Mouse (Mus musculus): ENCODE measurements around the gene Myg1. TPM values are rescaled to one million over a fixed set of nuclear protein-coding genes. Genes with fewer than 3 reads are reported as not detected.

Gene Myg1
- polyA plus RNA-seq, 1 experiment from 2014 or later = 66.8 TPM

DNA sequence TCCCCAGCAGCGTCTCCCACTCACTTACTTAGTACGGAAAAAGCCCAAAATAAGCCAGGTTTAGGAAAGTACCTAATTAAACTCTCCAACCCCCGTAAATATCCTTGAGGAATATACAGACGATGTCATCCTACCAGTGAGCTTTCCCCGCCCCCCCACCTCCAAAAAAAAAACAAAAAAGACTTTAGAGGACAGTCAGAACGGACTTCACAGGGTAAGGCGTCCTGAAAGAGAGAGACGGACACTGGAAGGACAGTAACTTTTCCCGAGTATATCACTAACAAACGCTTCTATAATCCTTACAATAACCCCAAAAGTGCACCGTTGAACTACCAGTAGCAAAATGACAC is 19.4 kb downstream of the Myg1 start:
- H3K4me3 ChIP-seq = peak overlapping the region; percentile 86
- peak overlapping the region; percentile 90 for H3K9ac ChIP-seq
- peaks cover 27% of the 10 kb centered on the region for H3K36me3 ChIP-seq
- peak; percentile 38 for ATAC-seq
- H3K4me2 ChIP-seq = peak overlapping the region; percentile 85
- peak overlapping the region; percentile 42; the same call in 1 of the 2 replicates for H3K27ac ChIP-seq
- H3K9me3 ChIP-seq (replicated peaks) = no peaks in the 10 kb centered on the region
- peaks cover 28% of the 10 kb centered on the region for H3K27me3 ChIP-seq (replicated peaks)
- WGBS (ENCODE audit: insufficient replicate concordance) = 12% methylated on average over 11 of the region's 11 CpGs
- peaks cover 32% of the 10 kb centered on the region for H3K4me1 ChIP-seq

DNA sequence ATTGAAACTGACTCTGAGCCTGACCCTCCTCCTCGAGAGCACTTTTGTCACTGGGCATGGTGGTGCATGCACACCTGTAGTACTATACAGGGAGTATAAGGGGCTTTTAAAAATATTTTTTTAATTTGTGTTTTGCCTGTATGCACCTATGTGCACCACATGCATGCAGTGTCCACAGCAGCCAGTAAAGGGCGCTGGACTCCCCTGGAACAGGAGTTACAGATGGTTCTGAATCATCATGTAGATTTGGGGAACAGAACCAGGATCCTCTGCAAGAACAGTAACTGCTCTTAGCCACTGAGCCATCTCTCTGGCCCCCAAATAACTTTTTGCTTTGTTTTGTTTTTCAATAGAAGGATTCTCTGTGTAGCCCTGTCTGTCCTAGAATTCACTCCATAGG is 20.7 kb downstream of the Myg1 start:
- Histone ChIP-seq H3K4me1 (peaks cover 40% of the 10 kb centered on the region), H3K4me3 (no peak overlapping the region), H3K9ac (no peak overlapping the region), H3K4me2 (no peak overlapping the region), H3K27me3 (replicated peaks) (peaks cover 40% of the 10 kb centered on the region), H3K27ac (no peak overlapping the region), H3K9me3 (replicated peaks) (no peaks in the 10 kb centered on the region), H3K36me3 (peaks cover 15% of the 10 kb centered on the region)
- WGBS (ENCODE audit: insufficient replicate concordance) = 49% methylated on average over 2 of the region's 2 CpGs
- ATAC-seq = no peak

DNA sequence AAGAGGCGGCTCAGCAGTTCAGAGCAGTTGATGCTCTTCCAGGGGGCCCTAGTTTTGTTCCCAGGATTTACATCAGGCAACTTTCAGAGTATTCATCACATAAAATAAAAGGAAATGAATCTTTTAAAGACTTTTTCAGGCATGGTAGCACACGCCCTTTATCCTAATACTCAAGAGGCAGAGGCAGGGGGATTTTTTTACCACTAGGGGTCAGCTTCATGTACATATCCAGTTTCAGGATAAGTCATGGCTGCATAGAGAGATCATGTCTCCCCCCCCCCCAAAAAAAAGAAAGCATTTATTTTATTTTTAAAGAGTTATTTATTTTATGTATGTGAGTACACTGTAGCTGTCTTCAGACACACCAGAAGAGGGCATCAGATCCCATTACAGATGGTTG is 22.5 kb downstream of the Myg1 start:
- Histone ChIP-seq H3K4me2 (no peak overlapping the region), H3K9me3 (replicated peaks) (no peaks in the 10 kb centered on the region), H3K4me3 (no peak overlapping the region), H3K36me3 (peaks cover under 1% of the 10 kb centered on the region; the same call in 1 of the 2 replicates), H3K4me1 (peaks cover 47% of the 10 kb centered on the region), H3K27me3 (replicated peaks) (peaks cover 58% of the 10 kb centered on the region), H3K27ac (no peak overlapping the region), H3K9ac (no peak overlapping the region)
- no peak for ATAC-seq
- 65% methylated on average over 2 of the region's 2 CpGs for WGBS (ENCODE audit: insufficient replicate concordance)

DNA sequence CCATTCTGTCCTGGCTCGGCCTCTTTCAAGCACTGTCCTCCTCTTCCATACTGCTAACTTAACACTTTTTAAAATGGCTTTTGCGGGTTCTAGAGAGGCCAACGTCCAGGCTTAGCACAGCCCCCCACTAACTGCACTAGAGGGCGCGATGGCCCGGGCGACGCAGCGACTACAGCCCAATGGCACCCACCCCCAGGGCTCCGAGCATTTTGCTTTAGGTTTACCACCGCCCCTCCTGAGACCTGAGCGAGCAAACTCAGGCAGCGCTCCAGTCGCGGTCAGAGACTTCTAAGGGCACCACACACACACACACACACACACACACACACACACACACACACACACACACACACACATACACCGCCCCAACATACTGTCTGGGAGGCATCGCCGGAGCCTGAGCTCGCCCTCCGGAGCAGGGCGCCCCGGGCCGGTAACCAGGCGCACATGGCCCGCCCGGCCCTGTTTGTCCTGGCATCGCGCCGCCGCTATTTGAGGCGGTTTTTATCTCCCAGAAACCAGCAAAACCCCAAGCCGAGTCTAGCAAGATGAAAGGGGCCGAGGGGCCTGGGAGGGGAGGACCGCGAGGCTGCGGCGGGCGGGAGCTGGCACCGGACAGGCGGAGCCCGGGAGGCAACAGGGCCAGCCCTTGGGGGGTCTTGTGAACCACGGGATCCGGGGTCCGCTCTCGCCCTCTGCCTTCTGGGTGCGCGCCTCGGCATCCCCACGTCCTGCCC is 23.8 kb downstream of the Myg1 start:
- peak overlapping the region; percentile 56 for H3K4me3 ChIP-seq
- peak overlapping the region; percentile 62 for H3K9ac ChIP-seq
- peaks cover 36% of the 10 kb centered on the region for H3K4me1 ChIP-seq
- ATAC-seq = 0 out of 2 replicates have a peak, but pooled peaks have one; percentile 2
- H3K27me3 ChIP-seq (replicated peaks) = peaks cover 72% of the 10 kb centered on the region
- no peaks in the 10 kb centered on the region for H3K36me3 ChIP-seq
- under 1% methylated on average over 49 of the region's 49 CpGs for WGBS (ENCODE audit: insufficient replicate concordance)
- peak overlapping the region; percentile 17; the same call in 1 of the 2 replicates for H3K27ac ChIP-seq
- H3K9me3 ChIP-seq (replicated peaks) = no peaks in the 10 kb centered on the region
- peak overlapping the region; percentile 86 for H3K4me2 ChIP-seq

DNA sequence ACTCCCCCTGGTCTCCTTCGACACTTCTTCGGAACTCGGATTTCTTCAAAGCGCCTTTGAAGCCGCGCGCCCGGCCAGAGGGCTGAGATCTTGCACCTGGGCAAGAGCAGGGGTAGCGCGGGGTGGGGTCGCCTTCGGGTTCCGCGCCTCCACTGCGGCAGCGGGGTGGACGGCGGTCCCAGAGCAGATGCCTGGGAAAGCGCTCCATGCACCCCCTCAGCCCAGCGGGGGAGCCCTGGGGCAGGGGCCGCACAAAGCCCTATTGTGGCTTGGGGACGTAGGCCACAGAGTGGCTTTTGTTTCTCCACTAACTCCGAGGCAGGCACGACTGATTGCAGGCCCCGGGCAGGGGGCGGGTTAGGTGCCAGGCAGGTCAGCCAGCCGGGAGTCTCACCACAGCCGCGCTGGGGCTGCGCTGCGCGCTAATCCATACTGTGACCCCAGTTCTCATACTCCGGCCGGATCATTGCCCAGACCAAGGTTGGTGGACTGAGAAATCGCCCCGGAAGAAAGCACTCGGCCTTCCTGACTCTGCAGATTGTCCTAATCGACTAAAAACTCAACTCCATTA is 24.4 kb downstream of the Myg1 start:
- H3K4me2 ChIP-seq = peak overlapping the region; percentile 86
- 1% methylated on average over 38 of the region's 38 CpGs for WGBS (ENCODE audit: insufficient replicate concordance)
- peak; percentile 19; the same call in 1 of the 2 replicates for ATAC-seq
- H3K27ac ChIP-seq = peak overlapping the region; percentile 17
- no peaks in the 10 kb centered on the region for H3K36me3 ChIP-seq
- peak overlapping the region; percentile 62 for H3K9ac ChIP-seq
- peak overlapping the region; percentile 56 for H3K4me3 ChIP-seq
- H3K27me3 ChIP-seq (replicated peaks) = peaks cover 77% of the 10 kb centered on the region
- H3K9me3 ChIP-seq (replicated peaks) = no peaks in the 10 kb centered on the region
- H3K4me1 ChIP-seq = peaks cover 36% of the 10 kb centered on the region

DNA sequence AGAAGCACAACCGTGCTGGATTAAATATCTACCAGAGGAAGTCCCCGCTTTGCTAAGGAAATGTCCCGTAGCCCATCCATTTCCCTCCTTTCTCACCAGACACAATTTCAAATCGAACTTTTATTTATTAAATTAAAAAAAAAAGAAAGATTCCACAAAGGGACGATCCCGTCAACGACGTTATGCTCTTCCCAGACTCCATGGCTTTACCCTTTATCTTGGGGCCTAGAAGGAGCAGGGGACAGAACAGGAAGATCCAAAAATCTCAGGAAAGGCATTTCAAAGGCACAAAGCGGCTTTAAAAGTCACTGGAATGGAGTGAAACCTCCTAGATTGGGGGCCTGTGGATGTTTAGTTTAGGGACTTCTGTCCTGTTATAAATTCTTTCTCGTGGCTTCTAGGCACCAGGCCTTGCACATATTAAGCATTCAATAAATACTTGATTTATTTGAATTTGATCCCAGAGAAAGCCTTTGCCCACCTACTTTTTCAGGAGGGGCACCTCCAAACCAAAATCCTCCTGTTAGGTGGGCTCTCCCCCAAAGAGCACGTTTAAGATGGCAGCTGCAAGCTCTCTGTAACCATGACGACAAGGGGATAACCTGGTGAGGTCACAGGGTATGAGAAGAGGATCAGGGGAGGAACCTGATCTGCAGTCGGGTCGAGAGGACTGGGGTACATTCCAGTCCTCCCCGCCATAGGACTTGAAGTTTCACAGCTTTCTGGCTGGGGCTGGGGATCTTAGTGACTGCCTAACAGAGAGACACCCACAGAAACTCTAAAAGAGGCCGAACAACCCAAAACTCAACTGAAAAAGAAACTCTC is 25.2 kb downstream of the Myg1 start:
- WGBS (ENCODE audit: insufficient replicate concordance) = 33% methylated on average over 16 of the region's 16 CpGs
- H3K4me1 ChIP-seq = peaks cover 31% of the 10 kb centered on the region
- no peak overlapping the region for H3K4me3 ChIP-seq
- ATAC-seq = no peak
- no peaks in the 10 kb centered on the region for H3K36me3 ChIP-seq
- H3K9ac ChIP-seq = peak overlapping the region; percentile 62
- no peak overlapping the region for H3K27ac ChIP-seq
- H3K9me3 ChIP-seq (replicated peaks) = no peaks in the 10 kb centered on the region
- H3K4me2 ChIP-seq = peak overlapping the region; percentile 86
- peaks cover 84% of the 10 kb centered on the region for H3K27me3 ChIP-seq (replicated peaks)

DNA sequence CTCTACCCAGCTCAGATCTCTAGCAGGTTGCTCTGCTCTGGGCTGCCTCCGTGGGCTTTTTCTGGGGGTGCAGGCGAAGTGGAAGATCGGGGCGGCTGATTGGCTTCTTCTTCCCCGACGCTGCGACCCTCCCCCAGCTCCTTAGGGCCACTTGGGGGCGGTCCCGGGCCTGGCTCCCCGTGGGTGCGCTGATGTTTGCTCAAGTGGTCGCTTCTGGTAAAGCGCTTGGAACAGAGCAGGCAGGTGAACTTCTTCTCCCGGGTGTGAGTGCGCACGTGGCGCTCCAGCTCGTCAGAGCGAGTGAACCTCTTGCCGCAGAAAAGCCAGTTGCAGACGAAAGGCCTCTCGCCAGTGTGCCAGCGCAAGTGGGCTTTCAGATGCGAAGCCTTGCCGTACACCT is 26.6 kb downstream of the Myg1 start:
- no peak overlapping the region for H3K9ac ChIP-seq
- H3K27ac ChIP-seq = no peak overlapping the region
- ATAC-seq = no peak
- no peak overlapping the region for H3K4me3 ChIP-seq
- peak overlapping the region; percentile 40 for H3K4me2 ChIP-seq
- peaks cover 94% of the 10 kb centered on the region for H3K27me3 ChIP-seq (replicated peaks)
- peaks cover 35% of the 10 kb centered on the region for H3K4me1 ChIP-seq
- no peaks in the 10 kb centered on the region for H3K36me3 ChIP-seq
- 2% methylated on average over 25 of the region's 25 CpGs for WGBS (ENCODE audit: insufficient replicate concordance)
- H3K9me3 ChIP-seq (replicated peaks) = no peaks in the 10 kb centered on the region

DNA sequence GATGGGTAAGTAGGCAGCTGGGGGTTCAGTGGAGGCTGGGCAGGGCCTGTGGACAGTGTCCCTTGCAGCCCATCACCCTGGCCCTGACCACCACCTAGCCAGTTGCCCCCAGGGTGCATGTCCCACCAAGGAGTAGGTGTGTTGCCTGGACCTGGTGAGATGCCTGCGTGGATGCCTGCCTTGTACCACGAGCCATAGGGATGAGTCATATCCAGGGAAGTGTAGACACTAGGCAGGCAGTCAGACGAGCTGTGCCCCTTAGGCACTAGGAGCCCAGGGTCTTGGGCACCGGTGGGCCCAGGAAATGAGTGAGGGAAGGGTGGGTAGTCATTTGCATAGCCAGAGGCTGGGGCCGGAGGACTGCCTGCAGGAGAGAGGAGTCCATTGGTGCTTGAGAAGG is 27.3 kb downstream of the Myg1 start:
- Histone ChIP-seq H3K27me3 (replicated peaks) (peaks cover 96% of the 10 kb centered on the region), H3K4me2 (no peak overlapping the region), H3K27ac (no peak overlapping the region), H3K36me3 (no peaks in the 10 kb centered on the region), H3K4me3 (no peak overlapping the region), H3K4me1 (peaks cover 35% of the 10 kb centered on the region), H3K9me3 (replicated peaks) (no peaks in the 10 kb centered on the region), H3K9ac (no peak overlapping the region)
- no peak for ATAC-seq
- WGBS (ENCODE audit: insufficient replicate concordance) = 33% methylated on average over 5 of the region's 5 CpGs

DNA sequence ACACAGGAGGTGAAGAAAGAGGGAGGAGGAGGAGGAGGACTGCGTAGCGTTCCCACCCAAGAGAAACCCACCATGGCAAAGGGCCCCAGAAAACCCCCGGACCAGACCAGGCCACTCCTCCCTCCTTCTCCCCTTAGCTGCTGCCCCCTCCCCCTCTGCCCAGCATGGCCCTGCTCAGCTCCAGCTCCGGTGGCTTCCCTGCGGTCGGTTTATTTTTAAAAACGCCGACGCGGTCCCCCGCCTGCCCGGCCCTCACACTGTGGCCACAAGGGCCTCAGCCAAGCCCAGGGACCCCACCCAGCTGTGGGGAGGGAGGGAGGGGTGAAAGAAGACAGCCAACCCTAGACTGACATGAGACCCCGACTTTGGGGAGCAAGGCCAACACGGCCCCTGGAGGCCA is 31.1 kb downstream of the Myg1 start:
- Histone ChIP-seq H3K4me1 (peaks cover 31% of the 10 kb centered on the region), H3K9ac (peak overlapping the region; percentile 15; the same call in 1 of the 2 replicates), H3K9me3 (replicated peaks) (no peaks in the 10 kb centered on the region), H3K27me3 (replicated peaks) (peaks cover 97% of the 10 kb centered on the region), H3K27ac (no peak overlapping the region), H3K36me3 (no peaks in the 10 kb centered on the region), H3K4me3 (no peak overlapping the region), H3K4me2 (peak overlapping the region; percentile 49)
- WGBS (ENCODE audit: insufficient replicate concordance) = 13% methylated on average over 14 of the region's 14 CpGs
- ATAC-seq = no peak

DNA sequence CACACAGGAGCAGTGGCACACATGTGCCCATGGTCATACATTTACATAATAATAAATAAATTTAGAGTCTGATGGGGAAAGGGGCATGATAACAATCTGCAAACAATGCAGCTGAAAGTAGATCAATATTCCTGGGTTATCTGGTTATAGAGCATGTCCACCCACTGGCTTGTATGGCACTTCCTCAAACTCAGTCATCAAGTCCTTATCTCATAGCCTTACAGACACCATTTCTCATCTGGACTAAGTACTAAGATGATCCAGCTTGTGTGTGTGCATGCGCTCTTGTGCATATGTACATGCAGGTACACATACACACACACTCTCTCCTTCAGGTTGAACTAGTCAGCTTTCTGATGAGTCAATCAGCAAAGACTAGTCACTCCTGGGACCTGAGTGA is 33.2 kb downstream of the Myg1 start:
- Histone ChIP-seq H3K9me3 (replicated peaks) (no peaks in the 10 kb centered on the region), H3K9ac (no peak overlapping the region), H3K4me3 (no peak overlapping the region), H3K27me3 (replicated peaks) (peaks cover 97% of the 10 kb centered on the region), H3K4me2 (no peak overlapping the region), H3K36me3 (no peaks in the 10 kb centered on the region), H3K4me1 (peaks cover 22% of the 10 kb centered on the region; the same call in 1 of the 2 replicates), H3K27ac (no peak overlapping the region)
- 53% methylated on average over 1 of the region's 1 CpGs for WGBS (ENCODE audit: insufficient replicate concordance)
- ATAC-seq = no peak

DNA sequence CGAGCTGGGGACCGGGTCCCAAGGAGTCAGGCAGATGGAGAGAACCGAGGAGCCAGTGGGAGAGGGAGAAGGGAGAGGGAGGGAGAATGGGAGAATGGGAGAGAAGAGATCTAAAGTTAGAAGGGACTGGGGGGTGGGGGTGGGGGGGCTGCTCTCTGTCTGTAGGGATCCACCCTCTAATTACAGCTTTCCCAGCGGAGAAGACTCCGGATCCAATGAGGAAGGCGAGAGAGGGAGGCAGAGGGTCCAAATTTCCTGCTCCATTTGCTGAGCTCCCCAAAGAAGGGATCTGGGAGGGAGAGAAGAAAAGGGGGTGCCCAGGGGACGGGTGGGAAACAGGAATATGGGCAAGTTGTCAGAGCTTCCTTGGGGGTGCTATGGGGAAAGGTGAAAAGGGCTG is 34.7 kb downstream of the Myg1 start:
- H3K27me3 ChIP-seq (replicated peaks) = peaks cover 97% of the 10 kb centered on the region
- H3K4me1 ChIP-seq = peaks cover 36% of the 10 kb centered on the region
- H3K9ac ChIP-seq = no peak overlapping the region
- H3K9me3 ChIP-seq (replicated peaks) = no peaks in the 10 kb centered on the region
- no peaks in the 10 kb centered on the region for H3K36me3 ChIP-seq
- 0 out of 2 replicates have a peak overlapping the region, but pooled peaks have one; percentile 7 for H3K4me3 ChIP-seq
- WGBS (ENCODE audit: insufficient replicate concordance) = 18% methylated on average over 7 of the region's 7 CpGs
- H3K4me2 ChIP-seq = peak overlapping the region; percentile 42
- no peak for ATAC-seq
- H3K27ac ChIP-seq = no peak overlapping the region

All from liver, embryonic 12.5 days (tissue).